Mouse (Mus musculus) adrenal gland (tissue): ENCODE measurements around the gene Apba3.

ENCODE experiments used
- intact Hi-C: fragments of 180-260 bp; cut with DNase I; formaldehyde crosslinking; loops from one replicate; pipeline ENCODE4 v1.15.1; 2025

Gene Apba3

DNA sequence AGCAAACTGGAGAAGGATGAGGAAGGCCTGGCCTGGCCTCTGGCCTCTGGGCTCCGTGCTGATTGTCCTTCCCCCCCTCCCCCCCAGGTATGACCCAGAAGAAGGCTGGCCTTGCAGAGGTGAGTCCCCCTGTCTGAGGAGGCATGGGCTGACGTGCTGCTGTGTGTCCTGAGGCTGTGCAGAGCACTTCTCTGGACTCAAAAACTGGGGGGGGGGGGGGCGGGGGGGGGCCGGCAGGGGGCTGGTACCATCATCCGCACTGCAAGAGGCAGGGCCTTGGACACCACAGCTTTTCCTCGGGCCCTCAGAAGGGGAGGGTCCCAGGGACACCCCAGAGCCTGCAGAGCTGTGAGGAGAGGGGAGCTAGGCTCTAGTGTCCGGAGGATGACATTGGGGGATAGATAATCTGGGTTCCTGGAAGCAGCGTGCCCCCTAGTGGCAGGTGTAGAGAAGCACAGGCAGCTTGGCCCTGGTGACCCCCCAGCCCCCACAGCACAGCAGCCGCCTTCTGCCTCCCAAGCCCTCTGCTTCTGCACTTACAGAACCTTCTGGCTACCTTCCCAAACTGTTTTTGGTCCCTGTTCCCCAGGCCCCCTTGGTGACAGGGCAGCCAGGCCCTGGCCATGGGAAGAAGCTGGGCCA, 38.0 kb downstream of the Apba3 start:
- intact Hi-C loops: no loop called here

GRCm38 (mm10) chr10:81305663-81306062, 38.9 kb downstream of the Apba3 start:
- intact Hi-C loops: no loop called here

GRCm38 (mm10) chr10:81306173-81306668, 39.5 kb downstream of the Apba3 start:
- intact Hi-C loops: no loop called here

DNA sequence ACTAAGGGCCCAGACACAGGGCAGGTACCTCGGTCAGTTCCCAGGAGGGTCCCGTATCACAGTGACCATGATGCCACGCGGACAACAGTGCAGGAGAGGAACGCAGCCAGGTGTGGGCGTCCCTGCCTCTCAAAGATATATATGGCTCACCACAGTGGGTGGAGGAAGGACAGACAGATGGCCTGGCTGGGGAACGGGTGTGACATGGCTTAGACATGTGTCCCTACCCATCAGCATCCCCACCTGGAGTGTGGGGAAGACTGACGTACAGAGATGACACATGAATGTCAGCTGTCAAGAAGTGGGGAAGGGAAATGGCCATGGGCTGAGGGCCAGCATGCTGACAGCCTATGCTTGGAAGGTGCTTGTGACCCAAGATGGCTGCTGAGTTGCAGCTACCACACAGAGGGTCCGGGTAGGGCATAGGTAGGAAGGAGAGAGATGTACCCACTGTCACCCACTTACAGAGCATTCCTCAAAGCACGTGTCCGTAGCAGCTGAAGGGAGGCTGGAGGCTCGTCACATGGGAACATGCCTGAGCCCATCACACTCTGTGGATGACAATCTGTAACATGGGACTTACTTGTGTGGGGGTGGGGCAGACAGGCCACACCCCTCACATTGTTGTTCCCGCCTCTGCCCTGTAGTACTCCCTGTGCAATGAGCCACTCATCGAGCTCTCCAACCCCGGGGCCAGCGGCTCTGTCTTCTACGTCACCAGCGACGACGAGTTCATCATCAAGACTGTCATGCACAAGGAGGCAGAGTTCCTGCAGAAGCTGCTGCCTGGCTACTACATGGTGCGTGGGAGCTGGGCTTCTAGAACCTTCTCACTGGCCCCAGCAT, 40.3 kb downstream of the Apba3 start:
- intact Hi-C loops: no loop called here

DNA sequence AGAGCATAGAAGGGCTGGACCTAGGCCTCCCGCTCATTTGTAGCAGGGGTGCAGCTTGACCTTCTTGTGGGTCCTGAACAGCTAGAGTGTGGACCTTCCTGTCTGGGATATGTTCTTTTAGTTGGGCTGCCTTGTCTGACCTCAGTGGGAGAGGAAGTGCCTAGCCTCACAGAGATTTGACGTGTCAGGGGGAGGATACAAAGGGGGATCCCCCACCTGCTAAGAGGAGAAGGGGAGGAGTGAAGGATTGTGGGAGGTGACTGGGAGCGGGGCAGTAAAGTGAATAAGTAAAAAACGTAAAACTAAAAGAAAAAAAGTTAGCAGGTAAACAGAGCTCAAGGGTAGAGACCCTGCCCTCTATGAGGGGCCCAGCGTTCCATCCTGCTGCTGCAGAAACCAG, 42.8 kb downstream of the Apba3 start:
- intact Hi-C loops: no loop called here

DNA sequence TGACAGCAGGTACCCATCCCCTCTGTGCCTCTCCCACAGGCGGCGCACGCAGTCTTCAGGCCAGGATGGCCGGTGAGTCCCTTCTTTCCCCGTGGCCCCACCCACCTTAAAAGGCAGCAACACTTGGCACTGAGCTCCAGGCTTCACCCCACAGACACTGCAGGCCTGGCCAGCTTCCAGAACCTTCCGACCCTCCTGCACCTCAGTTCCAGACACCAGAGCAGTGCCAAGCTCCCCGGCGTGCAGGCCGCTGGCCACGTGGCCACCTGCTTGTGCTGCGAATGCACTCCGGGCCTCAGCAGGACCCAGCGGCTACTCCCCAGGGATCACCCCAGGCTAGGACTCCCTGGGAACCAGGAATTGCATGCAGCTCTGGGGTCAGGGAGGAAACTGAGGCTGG, 46.8 kb downstream of the Apba3 start:
- intact Hi-C loops: no loop called here

GRCm38 (mm10) chr10:81314201-81314600, 47.4 kb downstream of the Apba3 start:
- intact Hi-C loops: no loop called here

DNA sequence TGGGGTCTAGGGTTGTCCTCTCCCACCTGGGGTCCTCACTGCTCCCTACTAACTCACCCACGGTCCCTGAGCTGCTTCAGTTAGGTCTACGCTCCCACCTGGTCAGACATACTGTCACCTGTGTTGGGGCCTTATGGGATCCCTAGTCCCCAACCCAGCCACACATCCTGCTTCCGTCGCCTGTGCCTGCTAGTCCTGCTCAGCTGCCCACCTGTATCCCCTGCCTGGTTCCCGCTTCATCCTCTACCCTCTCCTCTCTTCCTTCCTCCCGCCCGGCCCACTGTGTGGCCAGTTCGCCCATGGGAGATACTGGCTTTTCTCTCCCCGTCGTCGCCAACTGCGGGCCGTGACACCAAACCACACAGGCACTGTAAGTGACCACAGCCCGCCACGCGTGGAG, 48.8 kb downstream of the Apba3 start:
- intact Hi-C loops: no loop called here

- intact Hi-C loops: no loop called here
Measured at GRCm38 (mm10) chr10:81316338-81317060, 49.7 kb downstream of the Apba3 start.

GRCm38 (mm10) chr10:81317273-81317672, 50.5 kb downstream of the Apba3 start:
- intact Hi-C loops: no loop called here

GRCm38 (mm10) chr10:81318589-81319329, 52.0 kb downstream of the Apba3 start:
- intact Hi-C loops: no loop called here

- intact Hi-C loops: no loop called here
Measured at GRCm38 (mm10) chr10:81319330-81319699, 52.6 kb downstream of the Apba3 start.

DNA sequence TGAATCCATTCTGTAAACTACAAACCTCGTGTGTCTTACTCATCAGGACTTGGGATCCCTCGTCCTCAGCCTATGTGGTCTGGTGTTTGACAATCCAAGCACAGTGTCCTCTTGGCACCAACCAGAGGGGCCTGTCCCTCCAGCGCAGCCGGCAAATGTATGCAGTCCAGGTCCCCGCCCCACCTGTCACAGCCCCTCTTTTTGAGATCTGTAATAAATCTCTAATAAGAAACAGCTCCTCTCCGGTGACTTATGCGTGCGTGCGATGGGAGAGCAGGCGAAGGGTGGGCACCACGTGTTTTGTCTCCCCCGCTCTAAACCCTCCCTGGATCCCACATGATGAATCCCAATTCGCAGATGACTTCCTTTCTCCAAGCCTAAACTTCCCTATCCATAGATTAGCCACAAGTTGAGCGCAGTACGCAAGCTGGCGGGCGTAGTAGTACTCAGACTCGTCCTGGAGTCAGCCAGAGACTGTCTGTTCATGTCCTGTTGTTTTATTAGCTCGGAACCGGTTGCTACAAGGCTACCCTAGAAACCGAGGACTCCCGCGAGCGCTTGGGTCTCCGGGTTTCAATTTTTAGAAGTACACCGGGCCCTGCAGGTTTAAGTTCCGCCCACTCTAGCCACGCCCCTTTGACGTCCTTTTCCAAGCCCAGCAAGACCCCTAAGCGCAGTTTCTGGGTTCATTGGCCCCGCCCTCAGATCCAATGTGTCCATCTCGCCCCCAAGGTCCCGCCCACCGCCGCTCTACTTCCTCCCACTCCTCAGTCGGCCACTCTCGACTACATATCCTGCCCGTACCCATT, 53.2 kb downstream of the Apba3 start:
- intact Hi-C loops: no loop called here

DNA sequence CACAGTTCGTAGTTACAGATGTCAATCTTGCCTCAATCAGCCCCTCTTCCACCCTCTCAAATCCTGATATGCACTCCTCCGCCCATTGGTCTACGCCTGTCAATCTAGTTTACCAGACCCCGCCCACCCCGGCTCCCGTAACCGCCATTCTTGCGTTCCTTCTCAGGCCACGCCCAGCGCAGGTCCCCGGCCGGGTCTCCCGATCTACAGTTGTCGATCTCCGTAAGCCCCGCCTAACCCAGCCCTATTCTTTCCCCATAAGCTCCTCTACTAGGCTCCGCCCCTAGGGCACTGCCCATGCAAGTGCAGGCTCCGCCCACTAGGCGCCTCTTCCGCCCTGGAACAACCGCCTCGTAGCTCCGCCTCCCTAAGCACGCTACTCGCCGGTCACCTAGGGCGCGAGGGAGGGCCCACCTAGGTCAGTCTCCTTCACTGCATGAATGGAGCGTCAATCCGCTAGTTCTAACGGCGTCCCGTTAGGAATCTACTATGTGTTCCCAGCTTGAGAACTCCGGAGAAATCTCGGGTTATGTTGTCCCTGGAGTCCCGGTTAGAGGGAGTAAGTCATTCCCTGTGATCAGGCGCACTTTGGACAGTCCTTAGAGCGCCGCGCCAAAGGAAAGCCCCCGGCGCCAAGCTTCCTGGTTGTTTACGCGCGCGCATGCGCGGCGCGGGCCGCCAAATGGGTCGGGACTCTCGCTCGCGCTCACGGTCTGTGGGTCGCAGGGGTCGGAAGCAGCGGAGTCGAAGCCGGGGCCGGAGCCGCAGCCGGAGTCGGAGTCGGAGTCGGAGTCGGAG, 54.0 kb downstream of the Apba3 start, which contains the start of gene Cactin:
Gene Cactin, plus strand, starts transcription at position 554 of the 798 bp plus-strand sequence.
- intact Hi-C loops: no loop called here

- intact Hi-C loops: no loop called here
Measured at GRCm38 (mm10) chr10:81321436-81321835, 54.7 kb downstream of the Apba3 start.

- intact Hi-C loops: no loop called here
Measured at GRCm38 (mm10) chr10:81322444-81322843, 55.7 kb downstream of the Apba3 start.
